Mouse (Mus musculus) G1E (cell line): Measurements from ENCODE around the gene Rufy3.

ENCODE experiments used
- CTCF ChIP-seq: IDR thresholded peaks from 2 replicates; pipeline ENCODE4 v1.5.1; 2012; ENCODE audit warnings: low read depth, low read length, inconsistent platforms, mixed read lengths
- GATA1 ChIP-seq: IDR thresholded peaks from 2 replicates; pipeline ENCODE4 v1.6.1; 2012; ENCODE audit warnings: borderline replicate concordance, low read length, inconsistent platforms, mixed read lengths

GRCm38 (mm10) chr5:88678929-88679328 lies 114.1 kb downstream of the Rufy3 start:
- TF ChIP-seq GATA1 = no peak
- no peak for TF ChIP-seq CTCF
